Mouse (Mus musculus) limb, embryonic 12.5 days (tissue): ENCODE measurements around the gene Enc1. TPM values are rescaled to one million over a fixed set of nuclear protein-coding genes. Genes with fewer than 3 reads are reported as not detected.

ENCODE experiments used
- ATAC-seq: fragments of 200-750 bp; cut with Nextera tagmentation; 2 replicates; pipeline ENCODE4 v1.8.0; 2017; ENCODE audit warnings: low read depth, moderate TSS enrichment; ENCODE audit not compliant: insufficient number of reproducible peaks, insufficient read depth, low FRiP score, low TSS enrichment
- H3K27ac ChIP-seq: fragments of 300-500 bp; sonication (generic); 2 replicates; pipeline ENCODE4 v1.5.1; 2016; ENCODE audit warnings: mild to moderate bottlenecking, moderate library complexity
- H3K27me3 ChIP-seq: fragments of 300-500 bp; sonication (generic); 2 replicates; pipeline ENCODE4 v1.6.1; 2016; ENCODE audit warnings: mild to moderate bottlenecking, moderate library complexity
- H3K36me3 ChIP-seq: fragments of 300-500 bp; sonication (generic); 2 replicates; pipeline ENCODE4 v1.6.1; 2016; ENCODE audit warnings: mild to moderate bottlenecking, moderate library complexity
- H3K4me1 ChIP-seq: fragments of 300-500 bp; sonication (generic); replicated peaks from 2 replicates; pipeline ENCODE4 v1.6.1; 2016
- H3K4me2 ChIP-seq: fragments of 300-500 bp; sonication (generic); 2 replicates; pipeline ENCODE4 v1.6.1; 2016; ENCODE audit warnings: mild to moderate bottlenecking, moderate library complexity
- H3K4me3 ChIP-seq: fragments of 300-500 bp; sonication (generic); replicated peaks from 2 replicates; pipeline ENCODE4 v1.5.1; 2016; ENCODE audit warnings: mild to moderate bottlenecking
- H3K9ac ChIP-seq: fragments of 300-500 bp; sonication (generic); replicated peaks from 2 replicates; pipeline ENCODE4 v1.6.1; 2016; ENCODE audit warnings: mild to moderate bottlenecking, moderate library complexity
- H3K9me3 ChIP-seq: fragments of 300-500 bp; sonication (generic); 2 replicates; pipeline ENCODE4 v1.6.1; 2016; ENCODE audit warnings: mild to moderate bottlenecking, moderate library complexity
- WGBS: fragments of 180-500 bp; shearing (Covaris S2); methylation state at CpG from one replicate; pipeline ENCODE4 v1.1.7; 2016; 5-methylcytosine and 5-hydroxymethylcytosine counted together
- polyA plus RNA-seq: library from polyadenylated mRNA; unstranded; fragments of >200 nt; fragmentation: Nextera tagmentation; extraction: Ambion mirVana; gene quantifications from 2 replicates; pipeline ENCODE4 v1.2.1, GENCODE M21; 2016

The Enc1 gene
- polyA plus RNA-seq, 1 experiment from 2014 or later, result 6.8 TPM

DNA sequence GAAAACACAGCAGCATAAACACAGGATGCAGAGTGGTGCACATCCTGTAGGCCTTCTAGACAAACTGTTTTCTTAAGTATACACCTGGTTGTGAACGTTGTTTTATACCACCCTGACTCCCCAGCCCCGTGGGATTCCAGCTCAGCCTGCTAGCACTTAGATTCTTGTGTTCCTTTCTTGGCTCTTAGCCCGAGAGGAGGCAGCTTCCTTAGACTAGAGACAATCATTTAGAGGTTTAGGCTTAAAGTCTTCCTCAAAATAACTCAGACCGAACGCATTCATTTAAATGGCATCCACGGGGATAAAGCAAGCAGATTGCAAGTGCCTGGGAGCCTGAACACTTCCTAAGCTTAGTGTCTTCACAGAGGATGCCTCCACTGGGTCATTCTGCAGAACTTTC is 1.8 kb downstream of the Enc1 start:
- Histone ChIP-seq H3K4me3 (peak overlapping the region; percentile 88), H3K9me3 (no peaks in the 10 kb centered on the region), H3K27ac (no peak overlapping the region), H3K27me3 (peaks cover 5% of the 10 kb centered on the region; the same call in 1 of the 2 replicates), H3K4me1 (peaks cover 69% of the 10 kb centered on the region), H3K9ac (peak overlapping the region; percentile 91), H3K36me3 (peaks cover 32% of the 10 kb centered on the region), H3K4me2 (peak overlapping the region; percentile 75)
- WGBS, result 13% methylated on average over 6 of the region's 6 CpGs
- no peak for ATAC-seq

DNA sequence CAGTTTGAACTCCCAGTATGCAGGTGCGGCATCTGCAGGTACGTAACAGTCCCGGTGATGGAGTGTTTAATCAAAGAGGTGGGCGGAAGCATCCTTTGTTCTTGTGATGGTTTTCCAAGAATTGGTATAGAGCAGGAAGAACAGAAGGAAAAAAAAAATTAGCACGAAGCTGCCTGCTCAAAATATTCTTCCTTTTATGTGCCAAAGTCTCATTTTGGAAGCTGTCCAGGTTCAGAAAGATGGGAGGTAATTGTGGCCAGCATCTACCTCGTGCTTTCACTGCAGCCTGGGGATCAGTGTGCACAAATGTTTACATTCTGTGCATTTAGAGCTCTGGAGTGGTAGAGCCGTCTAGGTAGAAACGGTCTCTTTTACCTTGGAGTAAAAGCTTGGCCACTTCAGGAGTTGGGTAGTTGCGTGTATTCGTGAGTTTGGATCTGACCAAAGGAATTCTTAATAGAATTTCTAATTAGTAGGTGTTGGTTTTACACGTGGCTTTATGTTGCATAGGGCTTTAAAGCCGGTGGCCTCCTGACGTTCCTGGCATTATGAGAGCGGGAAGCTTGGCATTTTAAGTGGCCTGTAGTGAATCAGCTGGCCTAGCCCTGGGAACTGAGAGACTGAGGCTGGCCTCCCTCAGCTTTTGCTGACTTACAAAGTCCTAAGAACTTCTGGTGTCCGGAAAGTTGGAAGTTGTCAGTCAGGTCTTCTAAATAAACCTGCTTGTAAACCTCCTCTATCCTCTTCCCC is 3.2 kb downstream of the Enc1 start:
- Histone ChIP-seq H3K9me3 (no peaks in the 10 kb centered on the region), H3K36me3 (peaks cover 46% of the 10 kb centered on the region), H3K4me3 (peak overlapping the region; percentile 88), H3K27ac (no peak overlapping the region), H3K4me1 (peaks cover 69% of the 10 kb centered on the region), H3K27me3 (peaks cover 5% of the 10 kb centered on the region; the same call in 1 of the 2 replicates), H3K9ac (0 out of 2 replicates have a peak overlapping the region, but pooled peaks have one; percentile 19), H3K4me2 (peak overlapping the region; percentile 75)
- ATAC-seq, result no peak
- 37% methylated on average over 15 of the region's 15 CpGs for WGBS

DNA sequence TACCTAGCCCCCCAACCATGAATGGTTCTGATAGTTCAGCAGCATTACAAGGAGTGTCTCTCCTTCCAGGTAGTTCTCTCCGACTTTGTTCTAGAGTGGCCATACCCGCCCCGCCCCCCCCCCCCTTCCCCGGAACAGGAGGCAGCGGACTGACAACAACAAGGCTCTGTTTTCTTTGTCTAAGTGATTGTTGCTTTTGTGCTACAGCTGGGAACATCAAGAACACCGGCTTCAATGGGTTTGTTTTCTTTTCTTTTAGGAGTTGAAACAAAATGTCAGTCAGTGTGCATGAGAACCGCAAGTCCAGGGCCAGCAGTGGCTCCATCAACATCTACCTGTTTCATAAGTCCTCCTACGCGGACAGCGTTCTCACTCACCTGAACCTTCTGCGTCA is 3.8 kb downstream of the Enc1 start:
- H3K9me3 ChIP-seq, result no peaks in the 10 kb centered on the region
- H3K27me3 ChIP-seq, result peaks cover 5% of the 10 kb centered on the region; the same call in 1 of the 2 replicates
- ATAC-seq, result no peak
- H3K4me2 ChIP-seq, result peak overlapping the region; percentile 75
- H3K4me1 ChIP-seq, result peaks cover 69% of the 10 kb centered on the region
- peaks cover 52% of the 10 kb centered on the region for H3K36me3 ChIP-seq
- no peak overlapping the region for H3K4me3 ChIP-seq
- no peak overlapping the region for H3K9ac ChIP-seq
- 83% methylated on average over 11 of the region's 11 CpGs for WGBS
- no peak overlapping the region for H3K27ac ChIP-seq

DNA sequence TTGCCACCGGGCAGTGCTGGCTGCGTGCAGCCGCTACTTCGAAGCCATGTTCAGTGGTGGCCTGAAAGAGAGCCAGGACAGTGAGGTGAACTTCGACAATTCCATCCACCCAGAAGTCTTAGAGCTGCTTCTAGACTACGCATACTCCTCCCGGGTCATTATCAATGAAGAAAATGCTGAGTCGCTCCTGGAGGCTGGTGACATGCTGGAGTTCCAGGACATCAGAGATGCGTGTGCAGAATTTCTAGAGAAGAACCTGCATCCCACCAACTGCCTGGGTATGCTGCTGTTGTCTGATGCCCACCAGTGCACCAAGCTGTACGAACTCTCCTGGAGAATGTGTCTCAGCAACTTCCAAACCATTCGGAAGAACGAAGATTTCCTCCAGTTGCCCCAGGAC is 4.3 kb downstream of the Enc1 start:
- no peak for ATAC-seq
- H3K9me3 ChIP-seq, result no peaks in the 10 kb centered on the region
- no peak overlapping the region for H3K4me2 ChIP-seq
- no peak overlapping the region for H3K4me3 ChIP-seq
- H3K4me1 ChIP-seq, result peaks cover 72% of the 10 kb centered on the region
- peaks cover 5% of the 10 kb centered on the region; the same call in 1 of the 2 replicates for H3K27me3 ChIP-seq
- H3K9ac ChIP-seq, result no peak overlapping the region
- WGBS, result 96% methylated on average over 12 of the region's 12 CpGs
- H3K27ac ChIP-seq, result no peak overlapping the region
- H3K36me3 ChIP-seq, result peaks cover 55% of the 10 kb centered on the region

DNA sequence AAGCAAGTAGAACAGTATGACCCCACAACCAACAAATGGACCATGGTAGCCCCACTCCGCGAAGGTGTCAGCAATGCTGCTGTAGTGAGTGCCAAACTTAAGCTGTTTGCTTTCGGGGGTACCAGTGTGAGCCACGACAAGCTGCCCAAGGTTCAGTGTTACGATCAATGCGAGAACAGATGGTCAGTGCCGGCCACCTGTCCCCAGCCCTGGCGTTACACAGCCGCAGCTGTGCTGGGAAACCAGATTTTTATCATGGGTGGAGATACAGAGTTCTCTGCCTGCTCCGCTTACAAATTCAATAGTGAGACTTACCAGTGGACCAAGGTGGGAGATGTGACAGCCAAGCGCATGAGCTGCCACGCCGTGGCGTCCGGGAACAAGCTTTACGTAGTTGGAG is 5.3 kb downstream of the Enc1 start:
- WGBS, result 88% methylated on average over 16 of the region's 16 CpGs
- peaks cover 65% of the 10 kb centered on the region for H3K36me3 ChIP-seq
- ATAC-seq, result no peak
- H3K27ac ChIP-seq, result no peak overlapping the region
- H3K9ac ChIP-seq, result no peak overlapping the region
- H3K4me1 ChIP-seq, result peaks cover 82% of the 10 kb centered on the region
- no peak overlapping the region for H3K4me3 ChIP-seq
- H3K4me2 ChIP-seq, result no peak overlapping the region
- H3K27me3 ChIP-seq, result peaks cover 5% of the 10 kb centered on the region; the same call in 1 of the 2 replicates
- H3K9me3 ChIP-seq, result no peaks in the 10 kb centered on the region

DNA sequence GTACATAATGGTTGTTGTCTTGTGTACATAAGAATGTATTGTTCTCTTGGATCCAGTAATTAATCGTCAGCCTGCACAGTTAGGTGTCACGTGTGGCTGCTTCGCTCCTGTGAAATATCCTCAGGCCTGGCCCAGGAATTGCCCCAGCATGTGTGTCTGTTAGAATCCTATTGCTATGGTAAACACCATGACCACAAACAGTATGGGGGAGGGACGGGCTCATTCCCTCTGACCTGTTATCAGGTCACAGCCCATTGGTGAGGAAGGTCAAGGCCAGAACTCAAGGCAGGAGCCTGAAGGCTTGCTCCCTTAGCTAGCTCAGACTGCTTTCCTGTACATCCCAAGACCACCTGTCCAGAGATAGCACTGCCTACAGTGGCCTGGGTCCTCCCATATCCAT is 6.8 kb downstream of the Enc1 start:
- Histone ChIP-seq H3K4me2 (no peak overlapping the region), H3K4me1 (peaks cover 84% of the 10 kb centered on the region), H3K36me3 (peaks cover 80% of the 10 kb centered on the region), H3K9ac (no peak overlapping the region), H3K9me3 (no peaks in the 10 kb centered on the region), H3K27ac (no peak overlapping the region), H3K4me3 (no peak overlapping the region), H3K27me3 (peaks cover 5% of the 10 kb centered on the region; the same call in 1 of the 2 replicates)
- WGBS, result 80% methylated on average over 4 of the region's 4 CpGs
- no peak for ATAC-seq

DNA sequence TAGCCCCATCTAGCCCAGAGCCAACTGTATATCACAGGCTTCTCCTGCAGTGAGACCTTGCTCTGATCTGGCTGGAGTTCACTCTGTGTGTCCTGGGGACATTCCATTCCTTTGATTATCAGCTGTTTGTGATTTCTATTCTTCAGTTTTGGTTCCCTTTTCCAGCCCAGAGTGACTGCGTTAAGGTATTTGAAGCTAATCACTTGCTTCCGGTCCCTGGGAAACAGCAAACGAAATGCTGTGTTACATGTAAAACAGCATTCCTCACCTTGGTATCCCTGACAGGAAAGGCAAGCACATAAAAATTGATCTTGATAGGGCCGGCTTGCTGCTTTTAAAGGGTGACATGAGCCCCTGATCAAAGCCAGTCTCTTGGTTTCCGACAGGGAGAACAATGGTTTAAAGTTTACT is 8.2 kb downstream of the Enc1 start:
- H3K9ac ChIP-seq, result no peak overlapping the region
- whole genome bisulfite sequencing, result 15% methylated on average over 5 of the region's 5 CpGs
- no peak overlapping the region for H3K4me3 ChIP-seq

DNA sequence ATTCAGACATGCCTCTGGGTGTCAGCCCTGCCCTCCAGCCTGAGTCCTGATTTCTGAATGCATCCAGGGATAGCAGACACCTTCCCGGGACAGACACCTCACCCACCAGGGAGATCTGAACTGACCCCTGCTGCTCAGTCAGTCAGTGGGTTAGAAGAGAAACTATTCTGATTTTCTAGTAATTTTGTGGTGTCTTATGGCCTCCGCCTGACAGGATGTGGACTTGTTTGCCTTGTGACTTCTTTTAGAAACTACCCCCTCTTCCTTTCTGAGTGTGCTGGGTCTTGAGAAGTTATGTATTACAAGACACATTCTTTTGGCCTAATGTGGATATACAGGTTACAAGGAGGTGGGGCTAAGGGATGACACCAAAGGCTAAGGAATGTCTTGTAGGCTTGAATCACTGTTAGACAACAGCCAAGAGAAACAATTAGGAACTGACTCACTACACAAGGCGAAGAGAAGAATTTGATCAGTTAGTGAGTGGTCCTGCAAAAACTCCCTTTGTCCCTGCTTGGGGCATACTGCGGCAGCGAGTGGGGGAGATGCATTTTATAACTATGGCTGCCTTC is 8.7 kb downstream of the Enc1 start:
- no peak for ATAC-seq
- Histone ChIP-seq H3K36me3 (peaks cover 86% of the 10 kb centered on the region), H3K4me3 (no peak overlapping the region), H3K9ac (no peak overlapping the region), H3K27me3 (peaks cover 5% of the 10 kb centered on the region; the same call in 1 of the 2 replicates), H3K4me1 (peaks cover 66% of the 10 kb centered on the region), H3K27ac (no peak overlapping the region), H3K9me3 (no peaks in the 10 kb centered on the region), H3K4me2 (no peak overlapping the region; the same call in 1 of the 2 replicates)
- WGBS, result 67% methylated on average over 5 of the region's 5 CpGs

More for the DNA sequence above, 8.2 kb downstream of the Enc1 start:
- no peak overlapping the region; the same call in 1 of the 2 replicates for H3K4me2 ChIP-seq
- peaks cover 86% of the 10 kb centered on the region for H3K36me3 ChIP-seq
- H3K4me1 ChIP-seq, result peaks cover 71% of the 10 kb centered on the region
- H3K27me3 ChIP-seq, result peaks cover 5% of the 10 kb centered on the region; the same call in 1 of the 2 replicates
- no peaks in the 10 kb centered on the region for H3K9me3 ChIP-seq
- 0 out of 2 replicates have a peak overlapping the region, but pooled peaks have one; percentile 36 for H3K27ac ChIP-seq
- ATAC-seq, result no peak

DNA sequence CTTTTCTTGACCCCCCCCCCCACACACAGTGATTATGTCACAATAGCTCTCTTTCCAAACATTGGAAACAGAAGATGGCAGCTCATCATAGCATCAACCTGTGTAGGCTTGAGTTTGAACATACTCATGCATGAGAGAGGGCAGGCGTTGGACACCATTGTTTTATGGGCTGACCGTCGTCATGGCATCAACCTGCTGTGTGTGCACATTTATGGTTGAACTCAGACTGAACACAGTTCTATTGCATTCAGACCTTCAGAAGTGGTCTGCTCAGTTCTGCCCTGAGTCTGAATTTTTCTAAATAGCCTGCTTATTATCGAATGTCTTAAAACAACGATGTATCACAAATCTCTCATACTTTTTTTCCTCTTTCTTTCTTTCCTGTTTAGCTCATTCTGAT is 9.2 kb downstream of the Enc1 start:
- Histone ChIP-seq H3K4me1 (peaks cover 63% of the 10 kb centered on the region), H3K9me3 (no peaks in the 10 kb centered on the region), H3K4me3 (no peak overlapping the region), H3K36me3 (peaks cover 80% of the 10 kb centered on the region), H3K27ac (no peak overlapping the region), H3K27me3 (peaks cover 5% of the 10 kb centered on the region; the same call in 1 of the 2 replicates), H3K4me2 (no peak overlapping the region), H3K9ac (no peak overlapping the region)
- 75% methylated on average over 5 of the region's 5 CpGs for WGBS
- ATAC-seq, result no peak

DNA sequence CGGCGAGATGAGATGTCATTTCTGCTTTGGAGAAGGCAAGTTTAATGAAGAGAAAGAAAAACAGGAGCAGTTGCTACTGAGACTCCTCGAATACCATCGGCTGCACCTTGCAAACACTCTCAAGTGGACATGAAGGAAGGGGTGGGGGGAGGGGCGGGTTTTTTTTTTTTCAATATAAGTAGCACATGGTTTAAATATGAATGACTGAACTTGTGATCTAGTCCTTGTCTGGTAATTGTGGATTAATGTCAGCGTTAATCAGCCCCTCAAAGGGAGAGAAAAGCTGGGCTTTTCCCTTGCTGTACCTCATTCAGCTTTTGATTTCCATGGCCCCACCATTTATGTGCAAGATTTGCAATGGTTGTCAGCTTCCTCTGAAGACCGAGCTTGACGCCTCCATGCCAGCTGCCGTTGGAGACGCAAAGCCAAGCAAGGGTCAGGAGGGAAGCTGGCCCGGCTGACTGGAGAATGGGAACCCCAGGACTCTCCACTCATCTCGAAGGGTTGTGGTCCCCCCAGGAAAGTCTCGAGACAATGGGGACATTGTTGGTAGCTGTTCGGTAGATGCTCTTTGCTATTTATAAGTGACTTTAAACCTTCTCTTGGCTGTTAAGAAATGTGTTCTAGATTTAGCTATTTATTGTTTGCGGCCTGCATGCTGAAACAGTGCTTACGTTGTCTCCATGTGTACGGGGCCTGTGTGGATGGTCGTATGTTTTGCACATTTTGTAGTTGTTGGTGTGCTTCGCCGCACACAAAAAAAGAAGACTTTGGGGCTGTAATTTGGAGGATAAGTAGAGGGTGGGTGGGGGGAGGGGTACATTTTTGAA is 9.9 kb downstream of the Enc1 start:
- Histone ChIP-seq H3K9ac (no peak overlapping the region), H3K36me3 (peaks cover 74% of the 10 kb centered on the region), H3K27me3 (no peaks in the 10 kb centered on the region), H3K4me2 (no peak overlapping the region), H3K4me1 (peaks cover 63% of the 10 kb centered on the region), H3K4me3 (no peak overlapping the region), H3K27ac (no peak overlapping the region), H3K9me3 (no peaks in the 10 kb centered on the region)
- WGBS, result 76% methylated on average over 20 of the region's 20 CpGs
- ATAC-seq, result no peak

DNA sequence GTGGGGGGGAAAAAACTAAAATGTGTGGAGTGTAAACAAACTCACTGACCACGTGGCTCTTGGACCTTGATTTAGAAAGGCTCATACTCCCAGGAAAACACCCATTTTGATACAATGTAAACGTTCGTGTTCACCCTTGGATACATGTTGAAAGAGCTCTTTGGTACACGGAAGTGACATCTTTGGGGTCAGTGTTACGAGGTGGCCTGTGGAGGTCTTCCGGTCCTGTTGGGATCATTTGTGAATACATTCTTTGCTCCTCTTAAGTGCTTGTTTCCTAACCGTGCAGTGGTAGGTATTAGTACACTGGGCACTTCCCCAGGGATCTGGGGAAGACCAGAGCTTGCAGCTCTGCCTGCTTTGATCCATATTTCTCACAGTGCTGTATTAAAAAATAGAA is 10.8 kb downstream of the Enc1 start:
- ATAC-seq, result no peak
- WGBS, result 78% methylated on average over 7 of the region's 7 CpGs

More for the DNA sequence above, 10.8 kb downstream of the Enc1 start:
- Histone ChIP-seq H3K9me3 (no peaks in the 10 kb centered on the region), H3K9ac (no peak overlapping the region), H3K4me3 (no peak overlapping the region), H3K4me1 (peaks cover 59% of the 10 kb centered on the region), H3K27ac (no peak overlapping the region), H3K27me3 (no peaks in the 10 kb centered on the region), H3K36me3 (peaks cover 64% of the 10 kb centered on the region), H3K4me2 (no peak overlapping the region)
